Mouse (Mus musculus) lung, postnatal 14 days (tissue): ENCODE data around the gene Gm13941.

ENCODE experiments used
- DNase-seq: peaks from one replicate; pipeline ENCODE4 v3.0.0; 2021

Gm13941 gene

GRCm38 (mm10) chr2:111105882-111106281 lies at the start of gene Gm13941:
Gene Gm13941 (minus strand): TSS chr2:111105982.
- no peak for DNase-seq

- no peak for DNase-seq
These were observed 47.1 kb upstream of the Gm13941 start, which contains the start of gene Gm15130 for GRCm38 (mm10) chr2:111152836-111153235. Gene Gm15130 (minus strand): TSS chr2:111152936.

GRCm38 (mm10) chr2:111135739-111136138 lies 30.0 kb upstream of the Gm13941 start:
- no peak for DNase-seq

GRCm38 (mm10) chr2:111058586-111059261 lies 47.1 kb downstream of the Gm13941 start:
- no peak for DNase-seq
